Mouse (Mus musculus) lung, adult 2 months (tissue): Measurements from ENCODE around the gene Ttbk1.
A peak's percentile ranks its signal among the peaks of the same experiment; 100 is the strongest.

Experiments
- CTCF ChIP-seq: fragments of 200-500 bp; IDR thresholded peaks from 2 replicates; pipeline ENCODE4 v1.5.1; 2011; ENCODE audit warnings: mild to moderate bottlenecking, low read length, control low read depth; ENCODE audit not compliant: insufficient read depth
- POLR2A ChIP-seq: fragments of 200-500 bp; IDR thresholded peaks from 2 replicates; pipeline ENCODE4 v1.6.1; 2011; ENCODE audit warnings: low read depth, mild to moderate bottlenecking, control low read depth, low read length, borderline replicate concordance; ENCODE audit errors: extremely low read depth

GRCm38 (mm10) chr17:46457791-46458190 lies 29.7 kb downstream of the Ttbk1 start:
- TF ChIP-seq POLR2A (no peak), CTCF (peak; percentile 49; the same call in 1 of the 2 replicates)
